Mouse (Mus musculus): ENCODE measurements around the gene Slc17a7.
A peak's percentile ranks its signal among the peaks of the same experiment; 100 is the strongest.

DNA sequence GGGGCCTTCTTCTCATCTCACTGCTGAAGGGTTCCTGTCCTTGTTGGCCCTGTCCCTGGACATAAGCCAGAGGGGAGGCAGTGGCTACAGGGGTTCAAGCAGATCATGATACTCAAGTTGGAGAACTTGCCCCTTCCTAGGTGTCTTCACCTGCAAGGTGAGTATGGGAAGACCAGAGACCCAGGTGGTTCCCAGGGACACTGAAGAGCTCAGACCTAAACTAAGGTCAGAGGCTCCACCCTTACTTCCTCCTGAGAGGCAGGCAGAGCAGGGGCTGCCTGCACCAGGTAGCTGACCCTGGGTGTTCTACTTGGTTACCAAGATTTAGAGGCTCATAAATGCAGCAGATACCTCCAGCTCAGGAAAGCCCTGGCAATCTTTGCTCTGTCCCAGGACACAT lies 41.8 kb upstream of the Slc17a7 start:
- TF ChIP-seq CTCF (IDR thresholded peaks at IDR 0.05; ENCODE audit: control insufficient read depth, insufficient read depth, insufficient replicate concordance, low read depth, low read length) (no peak), POLR2A (IDR thresholded peaks at IDR 0.05; ENCODE audit: control insufficient read depth, low read depth, low read length) (peak; percentile 4; the same call in 1 of the 2 replicates)

Data from testis, adult 2 months (tissue).